Mouse (Mus musculus): ENCODE results near the gene Krt13.

The Krt13 gene

GRCm38 (mm10) chr11:100105576-100106122 is 15.7 kb downstream of the Krt13 start, which contains the start of gene Krt36:
Krt36 (minus strand) TSS chr11:100105626.
- DNase-seq = no peak

- no peak for DNase-seq
These were observed 18.5 kb downstream of the Krt13 start for GRCm38 (mm10) chr11:100102693-100103429.

- DNase-seq = no peak
These were observed 21.0 kb downstream of the Krt13 start for GRCm38 (mm10) chr11:100100391-100100790.

DNA sequence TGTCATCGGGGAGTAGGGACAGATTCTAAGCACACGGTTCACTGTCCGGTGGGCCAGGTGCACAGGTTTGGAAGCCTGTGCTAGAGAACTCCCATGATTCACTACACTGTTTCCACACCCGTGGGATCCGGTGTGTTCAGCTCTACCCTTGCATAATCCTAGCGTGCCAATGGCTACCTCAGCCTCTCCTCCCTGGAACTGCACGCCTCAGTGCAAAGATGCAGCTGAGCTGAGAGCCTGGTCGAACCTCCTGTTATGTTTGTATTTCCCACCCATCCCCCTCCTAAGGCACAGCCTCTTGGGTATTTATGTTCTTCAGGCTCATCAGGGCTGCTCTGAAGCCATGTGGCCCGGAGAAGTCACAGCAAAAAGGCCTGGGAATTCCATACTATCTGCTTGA is 23.5 kb downstream of the Krt13 start:
- DNase-seq = no peak

DNA sequence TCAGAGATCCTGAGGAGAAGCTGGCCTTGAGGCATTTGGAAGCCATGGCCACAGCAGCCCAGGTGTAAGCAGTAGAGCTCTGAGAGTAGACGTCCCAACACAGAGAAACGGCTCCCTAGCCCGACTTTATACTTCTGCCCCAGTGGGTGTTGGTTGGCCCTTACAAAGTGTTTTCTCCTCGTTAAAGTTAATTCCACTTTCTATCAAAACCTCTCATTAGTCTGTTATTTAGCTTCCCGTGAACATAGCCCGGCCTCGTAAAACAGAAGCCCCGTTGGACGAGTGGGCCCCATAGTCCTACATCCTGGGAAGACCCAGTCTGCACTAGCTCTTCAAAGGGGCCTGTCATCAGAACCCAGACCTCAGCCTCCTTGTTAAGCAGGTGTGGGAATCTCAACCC is 25.2 kb downstream of the Krt13 start, which contains the start of gene Krt35:
Gene Krt35 (minus strand): TSS at position 101 of the 400 bp plus-strand sequence.
- DNase-seq = no peak

DNA sequence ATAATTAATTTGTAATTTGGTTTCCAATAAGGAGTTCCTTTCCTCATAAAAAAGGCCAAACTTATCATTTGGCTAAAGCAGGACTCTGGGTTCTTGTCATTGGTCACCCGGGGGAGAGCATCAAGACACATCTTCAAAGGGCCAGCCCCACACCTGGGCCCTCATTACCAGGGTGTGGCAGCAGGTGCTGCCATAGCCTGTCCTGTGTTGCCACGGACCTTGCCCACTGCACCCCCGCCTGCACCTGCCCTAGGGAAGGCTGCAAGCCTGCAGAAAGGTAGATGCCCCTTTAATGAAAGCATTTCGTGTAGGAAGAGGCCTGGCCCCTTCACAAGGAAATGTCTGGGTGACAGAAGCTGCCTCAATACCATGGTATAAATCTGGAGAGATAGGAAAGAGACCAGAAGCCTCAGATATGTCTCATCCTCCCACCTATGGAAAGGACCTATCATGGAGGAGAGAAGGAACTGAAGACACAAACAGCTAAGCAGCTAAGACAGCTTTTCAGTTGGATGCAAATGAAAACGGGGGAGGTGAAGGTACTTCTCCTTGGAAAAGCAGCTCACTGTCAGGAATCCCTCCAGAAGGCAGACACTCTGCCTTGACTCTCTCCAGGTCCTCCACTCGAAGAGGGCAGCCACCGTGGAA is 32.9 kb downstream of the Krt13 start:
- no peak for DNase-seq

GRCm38 (mm10) chr11:100087861-100088260 is 33.5 kb downstream of the Krt13 start, which contains the start of gene Krt32:
Krt32 (minus strand) TSS chr11:100088226.
- DNase-seq = no peak

DNA sequence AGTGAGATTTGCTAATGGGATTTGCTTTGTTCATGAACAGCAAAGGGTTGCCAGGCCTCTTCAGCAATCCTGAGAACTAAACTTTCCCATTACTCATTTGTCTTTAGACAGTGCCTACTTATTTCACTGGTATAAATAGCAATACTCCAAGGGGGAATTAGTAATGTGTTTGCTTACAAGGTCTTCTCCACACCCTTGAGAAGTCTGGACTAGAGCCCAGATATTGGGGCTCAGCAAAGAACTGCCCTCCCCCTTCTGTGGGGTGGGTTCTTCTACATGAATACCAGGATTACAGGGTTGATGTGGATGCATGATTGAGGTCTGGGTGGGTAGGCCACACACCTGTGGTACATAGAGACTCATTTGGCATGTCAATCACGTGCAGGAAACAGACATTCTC is 47.5 kb downstream of the Krt13 start:
- DNase-seq = no peak

Measured in cerebellum, adult 18-20 months (tissue).